Mouse (Mus musculus): Measurements from ENCODE around the gene Psg27. TPM values are rescaled to one million over a fixed set of nuclear protein-coding genes. Genes with fewer than 3 reads are reported as not detected.

Gene Psg27
- polyA plus RNA-seq, 1 experiment from 2014 or later = not detected

Other genes with a start within 250 kb of the Psg27 start
- gene Psg18, start 212.3 kb downstream of the Psg27 start, polyA plus RNA-seq (2015; fragmentation: Nextera tagmentation; extraction: Ambion mirVana) = not detected in 2 replicates
- gene Psg28, start 135.3 kb downstream of the Psg27 start, polyA plus RNA-seq (2015; fragmentation: Nextera tagmentation; extraction: Ambion mirVana) = not detected in 2 replicates
- not detected in 2 replicates for gene Psg26, start 83.1 kb downstream of the Psg27 start, polyA plus RNA-seq (2015; fragmentation: Nextera tagmentation; extraction: Ambion mirVana)
- not detected in 2 replicates for gene Psg25, start 35.0 kb downstream of the Psg27 start, polyA plus RNA-seq (2015; fragmentation: Nextera tagmentation; extraction: Ambion mirVana)
- gene Psg23, start 49.2 kb upstream of the Psg27 start, polyA plus RNA-seq (2015; fragmentation: Nextera tagmentation; extraction: Ambion mirVana) = not detected in 2 replicates
- not detected in 2 replicates for gene Psg21, start 89.4 kb upstream of the Psg27 start, polyA plus RNA-seq (2015; fragmentation: Nextera tagmentation; extraction: Ambion mirVana)
- gene Psg20, start 118.9 kb upstream of the Psg27 start, polyA plus RNA-seq (2015; fragmentation: Nextera tagmentation; extraction: Ambion mirVana) = 0.11 TPM in 1 of 2 replicates, not detected in the other
- gene Psg22, start 150.8 kb upstream of the Psg27 start, polyA plus RNA-seq (2015; fragmentation: Nextera tagmentation; extraction: Ambion mirVana) = not detected in 2 replicates
- gene Psg19, start 231.2 kb upstream of the Psg27 start, polyA plus RNA-seq (2015; fragmentation: Nextera tagmentation; extraction: Ambion mirVana) = not detected in 2 replicates

Measured in embryonic facial prominence, embryonic 15.5 days (tissue).